Mouse (Mus musculus) heart, embryonic 15.5 days (tissue): ENCODE measurements around the gene Trpd52l3. TPM values are rescaled to one million over a fixed set of nuclear protein-coding genes. Genes with fewer than 3 reads are reported as not detected.

Experiments
- ATAC-seq: fragments of 200-750 bp; cut with Nextera tagmentation; replicated peaks from 2 replicates; pipeline ENCODE4 v1.8.0; 2017; ENCODE audit warnings: low read depth, moderate TSS enrichment; ENCODE audit not compliant: insufficient number of reproducible peaks, insufficient read depth, low FRiP score
- H3K27ac ChIP-seq: fragments of 300-500 bp; sonication (generic); 2 replicates; pipeline ENCODE4 v1.5.1; 2015; ENCODE audit warnings: mild to moderate bottlenecking, inconsistent platforms
- H3K27me3 ChIP-seq: fragments of 300-500 bp; sonication (generic); 2 replicates; pipeline ENCODE4 v1.6.1; 2015; ENCODE audit warnings: inconsistent platforms
- H3K36me3 ChIP-seq: fragments of 300-500 bp; sonication (generic); 2 replicates; pipeline ENCODE4 v1.6.1; 2015; ENCODE audit warnings: mild to moderate bottlenecking, inconsistent platforms
- H3K4me1 ChIP-seq: fragments of 300-500 bp; sonication (generic); replicated peaks from 2 replicates; pipeline ENCODE4 v1.6.1; 2015; ENCODE audit warnings: inconsistent platforms
- H3K4me2 ChIP-seq: fragments of 300-500 bp; sonication (generic); 2 replicates; pipeline ENCODE4 v1.6.1; 2015; ENCODE audit warnings: inconsistent platforms, mild to moderate bottlenecking, moderate library complexity
- H3K4me3 ChIP-seq: fragments of 300-500 bp; sonication (generic); 2 replicates; pipeline ENCODE4 v1.5.1; 2015; ENCODE audit warnings: mild to moderate bottlenecking, inconsistent platforms
- H3K9ac ChIP-seq: fragments of 300-500 bp; sonication (generic); 2 replicates; pipeline ENCODE4 v1.6.1; 2015; ENCODE audit warnings: mild to moderate bottlenecking, inconsistent platforms
- H3K9me3 ChIP-seq: fragments of 300-500 bp; sonication (generic); replicated peaks from 2 replicates; pipeline ENCODE4 v1.6.1; 2016; ENCODE audit warnings: inconsistent platforms
- WGBS: fragments of 180-500 bp; shearing (Covaris S2); methylation state at CpG from one replicate; pipeline ENCODE4 v1.1.7; 2015; ENCODE audit warnings: mixed read lengths; 5-methylcytosine and 5-hydroxymethylcytosine counted together
- polyA plus RNA-seq: library from polyadenylated mRNA; unstranded; fragments of >200 nt; fragmentation: Nextera tagmentation; extraction: Ambion mirVana; gene quantifications from 2 replicates; pipeline ENCODE4 v1.2.1, GENCODE M21; 2015

Trpd52l3 gene
- polyA plus RNA-seq: not detected in 2 replicates

DNA sequence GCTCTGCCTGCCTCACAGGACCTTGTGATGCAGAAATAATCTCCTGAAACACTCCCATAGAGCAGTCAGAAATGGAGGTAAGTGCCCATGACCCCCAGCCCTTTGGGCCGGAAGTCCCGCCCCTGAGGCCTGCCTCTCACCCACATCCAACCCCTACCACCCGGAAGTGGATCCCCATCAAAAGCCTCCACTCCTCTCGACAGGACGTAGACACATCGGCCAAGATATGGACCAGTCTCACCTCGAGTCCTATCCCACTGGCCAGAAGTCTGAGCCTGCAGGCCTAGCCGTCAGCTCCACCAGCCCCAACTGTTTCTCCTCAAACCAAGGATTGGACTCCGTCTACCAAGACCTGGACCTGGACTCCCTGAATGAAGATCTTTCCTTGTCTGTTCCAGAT lies at the start of gene Trpd52l3:
TSS of gene Trpd52l3 (plus strand) at position 170 of the 400 bp plus-strand sequence.
- no peak within 1 kb of the TSS for H3K9ac ChIP-seq
- no peak for ATAC-seq
- 88% methylated on average over 9 of the region's 9 CpGs for WGBS
- 0 out of 2 replicates have a peak, but pooled peaks cover 4% of the 10 kb centered on the region for H3K4me1 ChIP-seq
- H3K27me3 ChIP-seq: no peaks in the 10 kb centered on the region
- H3K9me3 ChIP-seq: no peaks in the 10 kb centered on the region
- no peak within 1 kb of the TSS for H3K27ac ChIP-seq
- H3K4me2 ChIP-seq: no peak within 1 kb of the TSS
- no peaks in the 10 kb centered on the region for H3K36me3 ChIP-seq
- H3K4me3 ChIP-seq: no peak within 1 kb of the TSS

GRCm38 (mm10) chr19:29953833-29954232 lies 49.8 kb upstream of the Trpd52l3 start:
- H3K4me2 ChIP-seq: no peak overlapping the region

GRCm38 (mm10) chr19:29955454-29955853 lies 48.1 kb upstream of the Trpd52l3 start:
- no peak overlapping the region for H3K4me3 ChIP-seq
- 64% methylated on average over 2 of the region's 2 CpGs for WGBS
- ATAC-seq: no peak
- no peak overlapping the region for H3K27ac ChIP-seq
- H3K4me2 ChIP-seq: no peak overlapping the region
- no peak overlapping the region for H3K9ac ChIP-seq
- no peaks in the 10 kb centered on the region for H3K4me1 ChIP-seq
- no peaks in the 10 kb centered on the region for H3K9me3 ChIP-seq
- H3K27me3 ChIP-seq: no peaks in the 10 kb centered on the region
- no peaks in the 10 kb centered on the region for H3K36me3 ChIP-seq

More at GRCm38 (mm10) chr19:29953833-29954232, 49.8 kb upstream of the Trpd52l3 start:
- Histone ChIP-seq H3K4me3 (no peak overlapping the region), H3K36me3 (no peaks in the 10 kb centered on the region), H3K4me1 (peaks cover under 1% of the 10 kb centered on the region; the same call in 1 of the 2 replicates), H3K9me3 (no peaks in the 10 kb centered on the region), H3K9ac (no peak overlapping the region), H3K27me3 (no peaks in the 10 kb centered on the region), H3K27ac (no peak overlapping the region)
- no peak for ATAC-seq
- WGBS: 80% methylated on average over 3 of the region's 3 CpGs

DNA sequence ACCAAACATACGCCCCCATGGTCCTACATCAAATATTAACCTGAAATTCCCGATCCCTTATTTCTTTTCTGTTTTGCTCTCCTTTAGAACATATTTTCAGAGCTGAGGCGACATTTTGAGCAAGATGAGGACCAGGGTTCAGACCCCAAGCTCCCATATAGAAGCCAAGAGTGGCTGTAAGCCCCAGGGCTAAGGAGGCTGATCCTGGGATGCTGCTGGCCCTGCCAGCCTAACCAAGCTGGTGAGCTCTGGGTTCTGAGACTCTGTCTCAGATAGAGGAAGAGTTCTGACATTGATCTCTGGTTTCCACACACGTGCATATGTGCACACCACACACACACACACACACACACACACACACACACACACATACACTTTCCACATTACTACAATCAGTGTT lies 42.7 kb upstream of the Trpd52l3 start:
- no peak for ATAC-seq
- Histone ChIP-seq H3K27me3 (no peaks in the 10 kb centered on the region), H3K4me2 (no peak overlapping the region), H3K4me1 (no peaks in the 10 kb centered on the region), H3K9me3 (no peaks in the 10 kb centered on the region), H3K36me3 (no peaks in the 10 kb centered on the region), H3K9ac (no peak overlapping the region), H3K27ac (no peak overlapping the region), H3K4me3 (no peak overlapping the region)
- 71% methylated on average over 4 of the region's 4 CpGs for whole genome bisulfite sequencing

- Histone ChIP-seq H3K4me2 (no peak overlapping the region), H3K36me3 (no peaks in the 10 kb centered on the region), H3K4me3 (no peak overlapping the region), H3K9me3 (no peaks in the 10 kb centered on the region), H3K4me1 (no peaks in the 10 kb centered on the region), H3K9ac (no peak overlapping the region), H3K27ac (no peak overlapping the region), H3K27me3 (no peaks in the 10 kb centered on the region)
- WGBS: 61% methylated on average over 6 of the region's 6 CpGs
- ATAC-seq: no peak
Measured at GRCm38 (mm10) chr19:29961842-29962241, 41.7 kb upstream of the Trpd52l3 start.

- Histone ChIP-seq H3K4me3 (no peak overlapping the region), H3K4me2 (no peak overlapping the region), H3K4me1 (no peaks in the 10 kb centered on the region), H3K27me3 (no peaks in the 10 kb centered on the region), H3K9ac (no peak overlapping the region), H3K9me3 (no peaks in the 10 kb centered on the region), H3K27ac (no peak overlapping the region), H3K36me3 (no peaks in the 10 kb centered on the region)
- whole genome bisulfite sequencing: 55% methylated on average over 2 of the region's 2 CpGs
- ATAC-seq: no peak
Measured at GRCm38 (mm10) chr19:29963598-29964092, 39.9 kb upstream of the Trpd52l3 start.

- ATAC-seq: no peak
- WGBS: 77% methylated on average over 3 of the region's 3 CpGs
- no peak overlapping the region for H3K9ac ChIP-seq
- H3K27ac ChIP-seq: no peak overlapping the region
- no peak overlapping the region for H3K4me3 ChIP-seq
- no peaks in the 10 kb centered on the region for H3K36me3 ChIP-seq
- no peaks in the 10 kb centered on the region for H3K4me1 ChIP-seq
- H3K4me2 ChIP-seq: no peak overlapping the region
- no peaks in the 10 kb centered on the region for H3K27me3 ChIP-seq
- H3K9me3 ChIP-seq: no peaks in the 10 kb centered on the region
Measured at GRCm38 (mm10) chr19:29967960-29968359, 35.6 kb upstream of the Trpd52l3 start.

- WGBS: 67% methylated on average over 5 of the region's 5 CpGs
- Histone ChIP-seq H3K9me3 (no peaks in the 10 kb centered on the region), H3K4me1 (no peaks in the 10 kb centered on the region), H3K9ac (no peak overlapping the region), H3K27ac (no peak overlapping the region), H3K4me3 (no peak overlapping the region), H3K36me3 (no peaks in the 10 kb centered on the region), H3K27me3 (no peaks in the 10 kb centered on the region), H3K4me2 (no peak overlapping the region)
- ATAC-seq: no peak
Measured at GRCm38 (mm10) chr19:29973396-29973795, 30.2 kb upstream of the Trpd52l3 start.

GRCm38 (mm10) chr19:29978847-29979246 lies 24.7 kb upstream of the Trpd52l3 start:
- Histone ChIP-seq H3K9ac (no peak overlapping the region), H3K27me3 (no peaks in the 10 kb centered on the region), H3K9me3 (no peaks in the 10 kb centered on the region), H3K27ac (no peak overlapping the region), H3K4me2 (no peak overlapping the region), H3K36me3 (no peaks in the 10 kb centered on the region), H3K4me1 (no peaks in the 10 kb centered on the region), H3K4me3 (no peak overlapping the region)
- 52% methylated on average over 2 of the region's 2 CpGs for WGBS
- ATAC-seq: no peak

- ATAC-seq: no peak
- Histone ChIP-seq H3K4me1 (no peaks in the 10 kb centered on the region), H3K9me3 (no peaks in the 10 kb centered on the region), H3K9ac (no peak overlapping the region), H3K36me3 (no peaks in the 10 kb centered on the region), H3K4me3 (no peak overlapping the region), H3K27me3 (no peaks in the 10 kb centered on the region), H3K4me2 (no peak overlapping the region), H3K27ac (no peak overlapping the region)
- 79% methylated on average over 8 of the region's 8 CpGs for WGBS
Measured at GRCm38 (mm10) chr19:29979452-29980089, 24.0 kb upstream of the Trpd52l3 start.

GRCm38 (mm10) chr19:29984208-29985005 lies 19.2 kb upstream of the Trpd52l3 start:
- H3K27ac ChIP-seq: no peak overlapping the region
- no peaks in the 10 kb centered on the region for H3K36me3 ChIP-seq
- ATAC-seq: no peak
- H3K9ac ChIP-seq: no peak overlapping the region
- 69% methylated on average over 16 of the region's 16 CpGs for WGBS
- H3K9me3 ChIP-seq: no peaks in the 10 kb centered on the region
- H3K4me2 ChIP-seq: no peak overlapping the region
- H3K4me1 ChIP-seq: peaks cover 4% of the 10 kb centered on the region; the same call in 1 of the 2 replicates
- no peaks in the 10 kb centered on the region for H3K27me3 ChIP-seq
- H3K4me3 ChIP-seq: no peak overlapping the region
